Mouse (Mus musculus): ENCODE results near the gene Zfyve21. TPM values are rescaled to one million over a fixed set of nuclear protein-coding genes. Genes with fewer than 3 reads are reported as not detected.
A peak's percentile ranks its signal among the peaks of the same experiment; 100 is the strongest.

The Zfyve21 gene
- polyA plus RNA-seq, 1 experiment from 2014 or later, result 95.6 TPM

DNA sequence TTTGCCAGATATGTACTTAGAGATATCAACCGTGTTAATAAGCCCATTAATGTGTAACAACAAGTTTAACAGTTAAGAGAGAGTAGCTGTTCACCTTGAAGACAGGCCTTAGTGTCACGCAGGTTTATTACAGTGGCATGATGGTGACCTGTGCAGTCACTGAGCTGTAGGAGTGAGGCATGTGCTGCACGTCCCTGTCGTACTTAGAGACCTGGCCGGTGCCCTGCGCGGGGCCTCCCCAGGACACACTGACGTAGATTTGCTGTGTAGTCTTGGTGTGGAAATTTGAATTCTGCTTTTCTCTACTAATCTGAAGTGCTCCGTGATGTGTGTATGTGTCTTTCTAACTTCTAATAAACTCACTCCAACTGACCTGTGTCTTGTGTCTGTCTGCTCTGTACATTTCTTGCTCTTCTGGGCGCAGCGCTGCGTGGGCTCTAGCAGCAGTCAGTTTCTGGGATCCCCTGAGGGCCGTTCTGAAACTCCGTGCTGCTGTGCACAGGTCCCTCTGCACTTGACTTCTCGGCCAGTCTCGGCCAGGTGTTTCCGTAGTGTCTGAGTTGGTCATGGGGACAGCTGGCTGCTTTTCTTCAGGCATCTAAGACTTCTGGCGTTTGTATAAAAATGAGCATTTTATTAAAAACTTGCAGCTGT, 19.3 kb upstream of the Zfyve21 start:
- Histone ChIP-seq H3K36me3 (ENCODE audit: control insufficient read depth, insufficient read depth, low read length) (peaks cover 40% of the 10 kb centered on the region), H3K4me3 (ENCODE audit: low read depth, low read length) (no peak overlapping the region), H3K27ac (ENCODE audit: low read depth, low read length) (no peak overlapping the region), H3K4me1 (replicated peaks; ENCODE audit: control insufficient read depth, insufficient read depth, low read length) (peaks cover 9% of the 10 kb centered on the region), H3K27me3 (replicated peaks; ENCODE audit: control insufficient read depth, insufficient read depth, low read length) (no peaks in the 10 kb centered on the region), H3K9me3 (ENCODE audit: control insufficient read depth, low read length) (no peaks in the 10 kb centered on the region), H3K9ac (ENCODE audit: low read depth, low read length) (no peak overlapping the region), H3K4me2 (no peak overlapping the region)
- WGBS, result 93% methylated on average over 18 of the region's 18 CpGs
- no peak for DNase-seq (ENCODE audit: low spot score)
- ATAC-seq (replicated peaks; ENCODE audit: low FRiP score), result no peak

DNA sequence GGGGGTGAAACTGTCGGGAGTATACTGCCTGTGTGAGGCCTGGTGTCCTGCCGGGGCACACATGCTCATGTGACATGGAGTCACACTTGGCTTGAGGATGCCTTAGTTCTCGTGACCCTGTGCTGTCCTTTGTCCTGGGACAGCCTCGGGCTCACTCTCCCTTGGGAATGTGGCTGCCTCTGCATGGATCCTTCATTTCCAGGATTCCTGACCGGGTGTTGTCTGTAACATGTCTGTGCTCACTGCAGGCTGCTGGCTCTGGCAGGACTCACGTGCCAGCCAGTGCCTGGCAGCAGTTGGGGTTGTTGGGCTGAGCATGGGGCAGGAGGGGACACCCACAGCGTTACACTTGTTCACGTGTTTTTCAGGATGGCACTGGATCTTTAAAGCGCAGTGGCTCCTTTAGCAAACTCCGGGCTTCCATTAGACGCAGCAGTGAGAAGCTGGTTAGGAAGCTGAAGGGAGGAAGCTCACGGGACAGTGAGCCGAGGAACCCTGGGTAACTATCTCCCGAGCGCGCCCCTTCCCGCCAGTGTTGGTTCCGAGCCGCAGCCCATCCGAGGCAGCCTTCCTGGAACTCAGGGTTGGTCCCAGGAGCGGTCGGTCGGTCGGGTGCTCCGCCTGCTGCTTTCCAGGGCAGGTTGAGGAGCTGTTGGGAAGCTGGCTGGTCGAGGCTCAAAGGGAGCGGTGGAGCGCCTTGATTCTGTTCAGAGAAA, 18.6 kb upstream of the Zfyve21 start:
- no peak overlapping the region for H3K27ac ChIP-seq (ENCODE audit: low read depth, low read length)
- DNase-seq (ENCODE audit: low spot score) (no peak), ATAC-seq (replicated peaks; ENCODE audit: low FRiP score) (no peak)
- H3K4me1 ChIP-seq (replicated peaks; ENCODE audit: control insufficient read depth, insufficient read depth, low read length), result peaks cover 9% of the 10 kb centered on the region
- H3K4me3 ChIP-seq (ENCODE audit: low read depth, low read length), result no peak overlapping the region
- H3K36me3 ChIP-seq (ENCODE audit: control insufficient read depth, insufficient read depth, low read length), result peaks cover 35% of the 10 kb centered on the region
- H3K4me2 ChIP-seq, result no peak overlapping the region
- H3K9ac ChIP-seq (ENCODE audit: low read depth, low read length), result no peak overlapping the region
- no peaks in the 10 kb centered on the region for H3K9me3 ChIP-seq (ENCODE audit: control insufficient read depth, low read length)
- WGBS, result 90% methylated on average over 28 of the region's 28 CpGs
- H3K27me3 ChIP-seq (replicated peaks; ENCODE audit: control insufficient read depth, insufficient read depth, low read length), result no peaks in the 10 kb centered on the region

DNA sequence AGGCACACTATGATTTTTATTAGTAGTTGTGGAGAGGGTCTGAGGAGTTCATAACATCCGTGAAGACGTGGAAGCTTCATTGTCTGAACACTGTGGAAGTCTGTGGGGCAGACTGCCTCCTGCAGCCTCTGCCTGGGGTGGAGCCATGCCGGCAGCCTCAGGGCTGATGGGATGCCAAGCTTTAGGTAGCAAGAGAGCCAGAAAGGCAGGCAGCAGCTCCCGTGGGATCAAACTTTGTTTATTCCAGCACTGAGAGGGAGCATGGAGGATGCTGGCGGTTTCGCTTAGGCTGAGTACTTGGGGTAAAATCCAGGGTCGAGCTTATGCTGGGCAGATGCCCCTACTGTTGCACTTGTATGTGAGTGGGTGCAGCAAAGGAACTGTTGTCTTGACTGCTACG, 16.7 kb upstream of the Zfyve21 start:
- Histone ChIP-seq H3K36me3 (ENCODE audit: control insufficient read depth, insufficient read depth, low read length) (peaks cover 39% of the 10 kb centered on the region), H3K4me2 (no peak overlapping the region), H3K27ac (ENCODE audit: low read depth, low read length) (no peak overlapping the region), H3K4me3 (ENCODE audit: low read depth, low read length) (no peak overlapping the region), H3K4me1 (replicated peaks; ENCODE audit: control insufficient read depth, insufficient read depth, low read length) (peaks cover 9% of the 10 kb centered on the region), H3K27me3 (replicated peaks; ENCODE audit: control insufficient read depth, insufficient read depth, low read length) (no peaks in the 10 kb centered on the region), H3K9me3 (ENCODE audit: control insufficient read depth, low read length) (no peaks in the 10 kb centered on the region), H3K9ac (ENCODE audit: low read depth, low read length) (no peak overlapping the region)
- DNase-seq (ENCODE audit: low spot score), result no peak
- WGBS, result 86% methylated on average over 8 of the region's 8 CpGs
- ATAC-seq (replicated peaks; ENCODE audit: low FRiP score), result no peak

DNA sequence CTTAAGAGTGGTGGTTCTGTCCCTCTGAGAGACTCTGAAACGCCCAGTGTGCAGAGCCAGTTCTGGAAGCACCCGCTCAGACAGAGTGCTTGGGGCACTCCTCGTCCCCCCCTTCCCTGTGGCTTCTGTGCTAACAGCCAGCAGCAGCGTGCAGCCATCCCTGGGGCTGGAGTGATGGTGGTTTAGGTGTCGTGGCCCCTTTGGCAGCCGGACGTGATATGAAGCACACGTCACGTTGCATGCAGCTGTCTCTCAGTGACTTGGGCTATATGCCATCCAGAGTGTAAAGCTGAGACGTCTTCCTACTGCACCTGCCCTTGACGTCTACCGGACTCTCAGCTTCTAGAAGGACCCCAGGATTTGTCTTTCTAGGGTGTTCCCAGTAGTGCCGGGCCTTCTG, 15.5 kb upstream of the Zfyve21 start:
- 92% methylated on average over 13 of the region's 13 CpGs for WGBS
- ATAC-seq (replicated peaks; ENCODE audit: low FRiP score) (no peak), DNase-seq (ENCODE audit: low spot score) (no peak)
- peaks cover 41% of the 10 kb centered on the region for H3K36me3 ChIP-seq (ENCODE audit: control insufficient read depth, insufficient read depth, low read length)
- H3K4me2 ChIP-seq, result no peak overlapping the region
- H3K4me3 ChIP-seq (ENCODE audit: low read depth, low read length), result no peak overlapping the region
- H3K9me3 ChIP-seq (ENCODE audit: control insufficient read depth, low read length), result no peaks in the 10 kb centered on the region
- H3K4me1 ChIP-seq (replicated peaks; ENCODE audit: control insufficient read depth, insufficient read depth, low read length), result peaks cover 9% of the 10 kb centered on the region
- H3K27ac ChIP-seq (ENCODE audit: low read depth, low read length), result no peak overlapping the region
- H3K27me3 ChIP-seq (replicated peaks; ENCODE audit: control insufficient read depth, insufficient read depth, low read length), result no peaks in the 10 kb centered on the region
- H3K9ac ChIP-seq (ENCODE audit: low read depth, low read length), result no peak overlapping the region

DNA sequence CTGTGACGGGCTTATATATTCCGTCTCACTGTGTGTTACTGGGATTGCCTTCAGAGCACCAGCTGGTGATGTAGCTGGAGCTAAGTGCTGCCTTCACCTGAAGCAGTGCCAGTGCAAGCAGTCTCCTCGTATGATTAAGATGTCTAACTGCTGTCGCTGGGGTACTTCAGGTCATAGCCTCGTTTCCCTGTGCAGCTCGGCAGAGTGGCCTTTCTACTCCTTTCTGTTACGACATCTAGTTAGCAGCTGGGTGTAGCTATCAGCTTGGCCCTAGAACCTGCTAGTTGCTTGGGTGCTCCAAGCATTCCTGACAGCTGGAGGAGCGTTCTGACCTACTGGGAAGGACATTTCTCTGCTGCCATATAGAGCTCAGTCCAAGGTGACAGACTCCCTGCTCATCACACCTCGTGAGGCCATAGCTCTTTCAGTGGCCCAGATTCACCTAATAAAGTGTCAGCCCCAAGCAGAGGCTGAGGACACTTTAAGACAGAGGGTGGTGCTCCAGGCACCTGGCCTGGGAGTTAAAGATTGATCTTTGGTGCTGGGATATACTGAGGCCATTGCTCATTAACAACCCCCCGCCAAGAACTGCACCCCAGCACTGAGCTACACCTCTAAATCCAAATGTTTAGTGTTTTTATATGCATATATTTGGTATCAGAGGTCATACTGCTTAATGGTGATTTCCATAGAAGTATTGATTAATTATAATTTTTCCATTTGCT, 13.3 kb upstream of the Zfyve21 start:
- no peak for DNase-seq (ENCODE audit: low spot score)
- no peak overlapping the region for H3K4me3 ChIP-seq (ENCODE audit: low read depth, low read length)
- no peak for ATAC-seq (replicated peaks; ENCODE audit: low FRiP score)
- H3K4me2 ChIP-seq, result no peak overlapping the region
- 86% methylated on average over 10 of the region's 10 CpGs for WGBS
- H3K9ac ChIP-seq (ENCODE audit: low read depth, low read length), result no peak overlapping the region
- no peaks in the 10 kb centered on the region for H3K9me3 ChIP-seq (ENCODE audit: control insufficient read depth, low read length)
- H3K27me3 ChIP-seq (replicated peaks; ENCODE audit: control insufficient read depth, insufficient read depth, low read length), result no peaks in the 10 kb centered on the region
- no peak overlapping the region for H3K27ac ChIP-seq (ENCODE audit: low read depth, low read length)
- no peaks in the 10 kb centered on the region for H3K4me1 ChIP-seq (replicated peaks; ENCODE audit: control insufficient read depth, insufficient read depth, low read length)
- H3K36me3 ChIP-seq (ENCODE audit: control insufficient read depth, insufficient read depth, low read length), result peaks cover 47% of the 10 kb centered on the region

DNA sequence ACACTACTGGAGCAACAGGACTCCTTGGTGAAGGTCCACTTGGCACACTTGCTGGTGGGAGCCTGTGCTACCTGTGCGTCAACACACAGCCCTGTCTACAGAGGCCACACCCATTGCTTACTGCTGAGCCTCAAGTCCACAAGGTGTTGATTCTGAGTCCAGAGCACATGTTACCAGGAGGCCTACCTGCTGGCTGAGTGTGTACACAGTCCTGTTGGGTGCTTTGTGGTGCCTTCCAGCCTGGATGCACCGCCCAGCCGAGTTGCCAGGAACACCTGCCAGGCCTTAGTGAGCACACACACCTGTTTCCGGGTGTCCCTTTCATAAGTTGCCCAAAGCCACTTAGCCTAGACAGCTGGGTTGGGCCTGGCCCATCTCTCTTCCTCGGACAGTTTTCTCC, 10.4 kb upstream of the Zfyve21 start:
- Histone ChIP-seq H3K9ac (ENCODE audit: low read depth, low read length) (no peak overlapping the region), H3K4me3 (ENCODE audit: low read depth, low read length) (no peak overlapping the region), H3K27ac (ENCODE audit: low read depth, low read length) (no peak overlapping the region), H3K36me3 (ENCODE audit: control insufficient read depth, insufficient read depth, low read length) (peaks cover 57% of the 10 kb centered on the region), H3K4me2 (no peak overlapping the region), H3K9me3 (ENCODE audit: control insufficient read depth, low read length) (no peaks in the 10 kb centered on the region), H3K4me1 (replicated peaks; ENCODE audit: control insufficient read depth, insufficient read depth, low read length) (no peaks in the 10 kb centered on the region), H3K27me3 (replicated peaks; ENCODE audit: control insufficient read depth, insufficient read depth, low read length) (no peaks in the 10 kb centered on the region)
- no peak; the same call in 1 of the 2 replicates for ATAC-seq (replicated peaks; ENCODE audit: low FRiP score)
- WGBS, result 90% methylated on average over 5 of the region's 5 CpGs
- DNase-seq (ENCODE audit: low spot score), result no peak

DNA sequence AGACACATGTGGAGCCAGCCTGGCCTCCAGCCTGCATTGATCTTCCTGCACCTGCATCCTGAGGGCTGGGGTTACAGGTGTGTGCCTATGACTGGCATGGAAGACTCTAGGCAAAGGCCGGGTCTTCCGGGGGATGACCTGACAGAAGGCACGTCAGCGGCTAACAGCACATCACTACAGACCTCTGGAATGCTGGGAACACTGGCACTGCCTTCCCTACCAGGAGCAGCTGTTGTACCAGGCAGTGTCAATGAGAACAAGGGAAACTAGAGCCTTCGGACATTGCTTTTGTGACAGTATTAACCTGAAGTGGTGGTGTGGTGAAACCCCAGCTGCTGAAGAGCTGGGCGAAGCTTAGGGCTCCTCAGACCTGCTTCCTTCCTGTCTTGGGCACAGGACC, 5.2 kb upstream of the Zfyve21 start:
- H3K4me2 ChIP-seq, result no peak overlapping the region
- no peak overlapping the region for H3K9ac ChIP-seq (ENCODE audit: low read depth, low read length)
- peaks cover 19% of the 10 kb centered on the region for H3K4me1 ChIP-seq (replicated peaks; ENCODE audit: control insufficient read depth, insufficient read depth, low read length)
- H3K4me3 ChIP-seq (ENCODE audit: low read depth, low read length), result no peak overlapping the region
- H3K27ac ChIP-seq (ENCODE audit: low read depth, low read length), result no peak overlapping the region
- ATAC-seq (replicated peaks; ENCODE audit: low FRiP score) (no peak), DNase-seq (ENCODE audit: low spot score) (no peak)
- H3K27me3 ChIP-seq (replicated peaks; ENCODE audit: control insufficient read depth, insufficient read depth, low read length), result no peaks in the 10 kb centered on the region
- peaks cover 32% of the 10 kb centered on the region for H3K36me3 ChIP-seq (ENCODE audit: control insufficient read depth, insufficient read depth, low read length)
- H3K9me3 ChIP-seq (ENCODE audit: control insufficient read depth, low read length), result no peaks in the 10 kb centered on the region
- WGBS, result 89% methylated on average over 6 of the region's 6 CpGs

DNA sequence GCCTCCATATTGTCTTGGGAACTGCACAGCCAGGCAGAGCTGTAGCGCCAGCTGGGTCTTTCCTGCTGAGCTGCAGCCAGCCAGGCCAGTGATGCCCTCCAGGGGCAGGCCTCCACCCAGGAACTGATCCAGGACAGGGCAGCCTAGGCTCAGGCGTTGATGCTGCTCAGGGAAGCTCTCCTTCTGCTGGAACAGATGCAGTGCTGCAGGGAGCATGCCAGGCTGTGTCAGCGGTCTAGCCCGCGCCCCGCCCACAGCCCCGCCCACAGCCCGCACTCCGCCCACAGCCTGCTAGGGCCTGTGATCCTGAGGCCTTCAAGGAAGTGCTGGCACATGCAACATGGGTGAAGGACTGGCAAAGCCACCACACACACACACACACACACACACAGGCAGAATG, 4.2 kb upstream of the Zfyve21 start:
- H3K36me3 ChIP-seq (ENCODE audit: control insufficient read depth, insufficient read depth, low read length), result peaks cover 26% of the 10 kb centered on the region
- 0 out of 2 replicates have a peak overlapping the region, but pooled peaks have one; percentile 14 for H3K4me2 ChIP-seq

More for the DNA sequence above, 4.2 kb upstream of the Zfyve21 start:
- H3K9ac ChIP-seq (ENCODE audit: low read depth, low read length), result peak overlapping the region; percentile 55; the same call in 1 of the 2 replicates
- peaks cover 19% of the 10 kb centered on the region for H3K4me1 ChIP-seq (replicated peaks; ENCODE audit: control insufficient read depth, insufficient read depth, low read length)
- H3K27ac ChIP-seq (ENCODE audit: low read depth, low read length), result no peak overlapping the region
- H3K4me3 ChIP-seq (ENCODE audit: low read depth, low read length), result no peak overlapping the region
- 10% methylated on average over 9 of the region's 9 CpGs for WGBS
- H3K9me3 ChIP-seq (ENCODE audit: control insufficient read depth, low read length), result no peaks in the 10 kb centered on the region
- H3K27me3 ChIP-seq (replicated peaks; ENCODE audit: control insufficient read depth, insufficient read depth, low read length), result no peaks in the 10 kb centered on the region
- ATAC-seq (replicated peaks; ENCODE audit: low FRiP score), result peak; percentile 22
- DNase-seq (ENCODE audit: low spot score), result peak; percentile 76
